Mouse (Mus musculus) intestine, postnatal 0 days (tissue): Measurements from ENCODE around the gene Slc25a30. TPM values are rescaled to one million over a fixed set of nuclear protein-coding genes. Genes with fewer than 3 reads are reported as not detected.

ENCODE experiments used
- ATAC-seq: fragments of 200-750 bp; cut with Nextera tagmentation; 2 replicates; pipeline ENCODE4 v1.8.0; 2017; ENCODE audit warnings: mild to moderate bottlenecking, moderate TSS enrichment, moderate library complexity
- H3K27ac ChIP-seq: fragments of 300-500 bp; sonication (generic); 2 replicates; pipeline ENCODE4 v1.5.1; 2014; ENCODE audit warnings: mild to moderate bottlenecking, low read depth, low read length, moderate library complexity
- H3K27me3 ChIP-seq: fragments of 300-500 bp; sonication (generic); replicated peaks from 2 replicates; pipeline ENCODE4 v1.6.1; 2014; ENCODE audit warnings: low read length, mixed read lengths; ENCODE audit not compliant: control insufficient read depth, insufficient read depth
- H3K36me3 ChIP-seq: fragments of 300-500 bp; sonication (generic); 2 replicates; pipeline ENCODE4 v1.6.1; 2014; ENCODE audit warnings: mild to moderate bottlenecking, moderate library complexity; ENCODE audit not compliant: control insufficient read depth, insufficient read depth
- H3K4me1 ChIP-seq: fragments of 300-500 bp; sonication (generic); replicated peaks from 2 replicates; pipeline ENCODE4 v1.6.1; 2014; ENCODE audit warnings: antibody characterized with exemption, low read length, mixed read lengths; ENCODE audit not compliant: control insufficient read depth, insufficient read depth
- H3K4me2 ChIP-seq: fragments of 300-500 bp; sonication (generic); replicated peaks from 2 replicates; pipeline ENCODE4 v1.6.1; 2014; ENCODE audit warnings: low read depth, mild to moderate bottlenecking, moderate library complexity
- H3K4me3 ChIP-seq: fragments of 300-500 bp; sonication (generic); 2 replicates; pipeline ENCODE4 v1.5.1; 2014; ENCODE audit warnings: low read depth, low read length
- H3K9ac ChIP-seq: fragments of 300-500 bp; sonication (generic); 2 replicates; pipeline ENCODE4 v1.6.1; 2014; ENCODE audit warnings: mild to moderate bottlenecking, low read depth, low read length
- H3K9me3 ChIP-seq: fragments of 300-500 bp; sonication (generic); 2 replicates; pipeline ENCODE4 v1.6.1; 2016; ENCODE audit warnings: mixed run types; ENCODE audit not compliant: control insufficient read depth
- CTCF ChIP-seq: sonication (generic); IDR thresholded peaks from 2 replicates; pipeline ENCODE4 v1.5.1; 2016; ENCODE audit warnings: low read depth, mild to moderate bottlenecking, control low read depth, antibody characterized with exemption, moderate library complexity
- WGBS: fragments of 180-500 bp; shearing (Covaris S2); extraction: QIAGEN DNeasy Blood & Tissue Kit; methylation state at CpG from one replicate; pipeline ENCODE4 v1.1.7; 2014; 5-methylcytosine and 5-hydroxymethylcytosine counted together
- polyA plus RNA-seq: library from polyadenylated mRNA; unstranded; fragments of >200 nt; fragmentation: Nextera tagmentation; extraction: Ambion mirVana; gene quantifications from 2 replicates; pipeline ENCODE4 v1.2.1, GENCODE M21; 2015

Gene Slc25a30
- polyA plus RNA-seq, 1 experiment from 2014 or later = 2.5 TPM

DNA sequence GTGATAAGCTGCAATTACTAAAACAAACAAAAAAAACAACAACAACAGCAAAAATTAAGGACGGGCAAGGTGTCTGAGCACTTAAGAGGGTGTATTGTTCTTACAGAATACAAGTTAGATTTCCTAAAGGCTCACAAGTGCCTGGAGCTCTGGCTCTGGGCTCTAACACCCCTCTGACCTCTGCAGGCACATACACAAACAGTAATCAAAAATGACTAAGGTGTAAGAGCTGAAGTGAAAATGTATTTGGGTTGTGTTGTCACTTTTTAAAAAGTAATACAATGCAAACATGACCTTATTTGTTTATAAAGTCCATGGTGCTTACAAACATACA lies 18.6 kb downstream of the Slc25a30 start:
- peaks cover 6% of the 10 kb centered on the region; the same call in 1 of the 2 replicates for H3K36me3 ChIP-seq
- no peaks in the 10 kb centered on the region for H3K9me3 ChIP-seq
- TF ChIP-seq CTCF = no peak
- H3K4me2 ChIP-seq = no peak overlapping the region
- 5% methylated on average over 1 of the region's 1 CpGs for WGBS
- H3K4me3 ChIP-seq = no peak overlapping the region
- H3K27ac ChIP-seq = no peak overlapping the region
- no peaks in the 10 kb centered on the region for H3K4me1 ChIP-seq
- H3K9ac ChIP-seq = no peak overlapping the region
- ATAC-seq = no peak
- no peaks in the 10 kb centered on the region for H3K27me3 ChIP-seq

DNA sequence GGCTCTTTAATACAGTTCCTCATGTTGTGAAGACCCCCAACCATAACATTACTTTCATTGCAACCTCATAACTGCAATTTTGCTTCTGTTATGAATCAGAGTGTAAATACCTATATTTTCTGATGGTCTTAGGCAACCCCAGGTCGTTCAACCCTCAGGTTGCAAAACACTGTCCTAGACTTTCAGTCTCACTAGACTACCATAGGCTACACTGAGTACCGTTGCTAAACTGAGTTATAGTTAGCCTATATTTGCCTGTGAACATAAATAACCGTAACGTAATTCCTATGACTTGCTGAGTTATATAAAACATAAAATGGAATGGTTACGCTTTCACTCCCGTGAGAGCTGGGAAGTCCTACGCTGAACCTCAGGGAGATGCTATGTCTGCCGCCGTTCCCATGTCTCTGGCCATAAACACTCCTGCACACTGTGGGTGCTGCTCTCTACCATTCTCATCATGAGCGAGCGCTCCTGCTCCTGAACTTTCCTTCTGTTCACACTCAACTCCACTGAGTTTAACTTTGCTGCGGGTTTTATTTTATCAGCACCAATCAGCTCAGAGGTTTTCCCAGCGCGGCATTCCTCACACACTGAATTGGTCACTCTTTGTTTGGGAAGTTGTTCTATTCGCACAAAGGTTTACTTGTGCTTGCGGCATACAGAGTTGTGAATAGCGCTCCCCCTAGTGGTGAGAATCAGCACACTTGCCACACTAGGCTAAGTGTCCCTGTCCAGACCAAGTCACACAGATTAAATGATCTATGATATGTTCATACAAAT lies 19.2 kb downstream of the Slc25a30 start:
- no peak overlapping the region; the same call in 1 of the 2 replicates for H3K4me2 ChIP-seq
- no peaks in the 10 kb centered on the region for H3K4me1 ChIP-seq
- H3K4me3 ChIP-seq = no peak overlapping the region; the same call in 1 of the 2 replicates
- H3K9me3 ChIP-seq = no peaks in the 10 kb centered on the region
- 51% methylated on average over 17 of the region's 17 CpGs for WGBS
- H3K9ac ChIP-seq = no peak overlapping the region
- H3K36me3 ChIP-seq = peaks cover 3% of the 10 kb centered on the region; the same call in 1 of the 2 replicates
- no peak overlapping the region for H3K27ac ChIP-seq
- peak; percentile 92 for TF ChIP-seq CTCF
- peak; percentile 49; the same call in 1 of the 2 replicates for ATAC-seq
- H3K27me3 ChIP-seq = no peaks in the 10 kb centered on the region

DNA sequence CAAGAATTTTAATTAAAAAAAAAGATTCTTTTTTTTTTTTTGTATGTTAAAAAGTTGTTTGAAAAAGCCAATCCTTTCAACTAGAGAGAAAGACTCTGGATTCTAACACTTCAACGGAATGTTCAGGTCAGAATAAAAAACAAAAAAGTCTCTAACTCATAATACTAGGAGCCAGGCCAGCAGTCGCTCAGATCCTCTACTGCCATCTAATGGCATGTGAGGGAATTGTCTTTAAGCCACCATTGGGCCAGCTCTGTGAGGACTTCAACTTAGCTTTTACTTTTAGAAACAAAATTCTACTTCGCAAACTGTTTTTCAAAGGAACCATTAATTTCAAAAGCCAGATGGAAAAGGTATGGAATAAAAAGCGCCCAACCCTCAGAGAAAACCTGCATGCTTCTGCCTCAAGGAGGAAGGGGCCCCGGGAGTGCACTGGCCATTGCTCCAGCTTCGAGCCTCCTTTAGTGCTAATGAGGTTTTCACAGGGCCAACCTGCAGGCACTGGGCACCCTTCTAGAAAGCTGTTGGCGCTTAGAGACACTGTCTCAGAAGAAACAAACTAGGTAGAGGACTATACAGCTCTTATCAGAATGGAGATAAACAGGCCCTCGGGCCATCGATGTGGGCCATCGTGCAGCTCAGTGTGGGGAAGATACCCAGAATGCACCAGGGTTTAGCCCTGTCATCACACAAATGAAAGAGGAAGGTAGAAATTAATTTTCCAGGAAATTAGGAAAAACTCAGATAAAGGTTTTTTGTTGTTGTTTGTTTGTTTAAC lies 25.6 kb downstream of the Slc25a30 start:
- Histone ChIP-seq H3K9ac (no peak overlapping the region), H3K4me1 (no peaks in the 10 kb centered on the region), H3K4me2 (no peak overlapping the region), H3K9me3 (no peaks in the 10 kb centered on the region), H3K27ac (no peak overlapping the region), H3K27me3 (no peaks in the 10 kb centered on the region), H3K36me3 (peaks cover 10% of the 10 kb centered on the region; the same call in 1 of the 2 replicates), H3K4me3 (no peak overlapping the region)
- WGBS = 55% methylated on average over 10 of the region's 10 CpGs
- ATAC-seq = 0 out of 2 replicates have a peak, but pooled peaks have one; percentile 43
- TF ChIP-seq CTCF = peak; percentile 81

DNA sequence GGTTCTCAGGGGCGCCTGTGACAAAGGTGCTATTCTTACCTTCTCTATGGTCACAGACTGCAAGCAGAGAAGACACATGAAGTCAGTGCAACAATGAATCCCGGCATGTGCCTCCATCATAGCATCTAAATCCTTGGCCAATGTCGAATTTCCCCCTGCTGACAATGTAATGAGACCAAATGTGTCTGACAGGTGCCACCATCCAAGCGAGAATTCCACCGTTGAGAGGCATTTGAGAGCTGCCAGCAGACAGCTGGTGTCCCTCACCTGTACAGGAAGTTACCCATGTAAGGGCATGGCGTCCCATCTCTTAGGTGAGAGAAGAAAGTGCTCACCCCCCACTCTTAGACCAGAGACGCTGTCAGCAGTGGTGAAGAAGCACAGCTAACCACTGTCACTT lies 28.4 kb downstream of the Slc25a30 start:
- Histone ChIP-seq H3K4me3 (no peak overlapping the region), H3K27me3 (no peaks in the 10 kb centered on the region), H3K36me3 (peaks cover 7% of the 10 kb centered on the region; the same call in 1 of the 2 replicates), H3K4me2 (no peak overlapping the region), H3K4me1 (no peaks in the 10 kb centered on the region), H3K9ac (no peak overlapping the region), H3K9me3 (no peaks in the 10 kb centered on the region), H3K27ac (no peak overlapping the region)
- ATAC-seq = no peak
- WGBS = 73% methylated on average over 7 of the region's 7 CpGs
- no peak for TF ChIP-seq CTCF

DNA sequence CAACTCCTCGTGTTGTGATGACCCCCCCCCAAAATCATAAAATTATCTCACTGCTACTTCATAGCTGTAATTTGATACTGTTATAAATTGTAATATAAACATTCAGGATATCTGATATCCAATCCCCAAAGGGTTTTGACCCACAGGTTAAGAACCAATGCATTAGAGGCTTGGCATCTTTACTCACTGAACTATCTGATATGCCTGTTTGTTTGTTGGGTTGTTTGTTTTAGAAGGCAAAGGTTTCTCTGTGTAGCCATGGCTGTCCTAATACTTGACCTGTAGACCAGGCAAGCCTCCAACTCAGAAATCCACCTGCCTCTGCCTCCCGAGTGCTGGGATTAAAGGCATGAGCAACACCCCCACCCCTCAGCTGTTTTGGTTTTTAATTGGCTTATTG lies 29.0 kb downstream of the Slc25a30 start:
- Histone ChIP-seq H3K27ac (no peak overlapping the region), H3K4me3 (no peak overlapping the region), H3K9ac (no peak overlapping the region), H3K4me1 (0 out of 2 replicates have a peak, but pooled peaks cover 5% of the 10 kb centered on the region), H3K9me3 (no peaks in the 10 kb centered on the region), H3K36me3 (peaks cover 7% of the 10 kb centered on the region; the same call in 1 of the 2 replicates), H3K4me2 (no peak overlapping the region), H3K27me3 (no peaks in the 10 kb centered on the region)
- no peak for ATAC-seq
- no peak for TF ChIP-seq CTCF
- 64% methylated on average over 2 of the region's 2 CpGs for WGBS

DNA sequence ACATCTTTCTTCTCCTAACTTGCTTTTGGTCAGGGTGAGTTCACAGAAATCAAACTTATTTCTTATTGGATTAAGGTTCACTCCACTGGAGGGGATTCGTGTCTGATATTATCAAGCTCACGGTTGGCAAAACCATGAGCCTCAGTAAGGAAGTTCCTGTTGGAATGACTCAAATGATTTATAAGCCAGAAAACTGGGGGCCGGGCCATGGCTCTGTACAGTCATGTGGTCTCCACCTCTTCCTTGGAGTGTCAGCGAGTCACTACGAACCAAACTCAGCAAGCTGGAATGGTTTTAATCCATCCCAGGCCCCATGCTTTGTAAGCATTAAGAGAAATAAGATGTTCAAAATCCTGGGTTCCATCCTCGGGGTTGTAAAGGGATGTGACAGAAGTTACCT lies 29.9 kb downstream of the Slc25a30 start:
- H3K9ac ChIP-seq = no peak overlapping the region
- no peak overlapping the region for H3K4me3 ChIP-seq
- H3K9me3 ChIP-seq = no peaks in the 10 kb centered on the region
- H3K4me1 ChIP-seq = 0 out of 2 replicates have a peak, but pooled peaks cover 6% of the 10 kb centered on the region
- peaks cover 2% of the 10 kb centered on the region; the same call in 1 of the 2 replicates for H3K36me3 ChIP-seq
- no peak overlapping the region for H3K27ac ChIP-seq
- ATAC-seq = no peak
- 82% methylated on average over 6 of the region's 6 CpGs for WGBS
- no peak for TF ChIP-seq CTCF
- no peaks in the 10 kb centered on the region for H3K27me3 ChIP-seq
- no peak overlapping the region for H3K4me2 ChIP-seq
